Mouse (Mus musculus) thymus, adult 2 months (tissue): ENCODE data around the gene Repin1.

ENCODE experiments used
- CTCF ChIP-seq: fragments of 200-500 bp; IDR thresholded peaks from 2 replicates; pipeline ENCODE4 v1.5.1; 2012; ENCODE audit warnings: mild to moderate bottlenecking, control low read depth, low read length, moderate library complexity, borderline replicate concordance; ENCODE audit not compliant: control insufficient read depth, poor library complexity, insufficient read depth; ENCODE audit errors: extremely low read depth
- POLR2A ChIP-seq: fragments of 200-500 bp; IDR thresholded peaks from 2 replicates; pipeline ENCODE4 v1.6.1; 2012; ENCODE audit warnings: mild to moderate bottlenecking, low read length, control low read depth, moderate library complexity; ENCODE audit not compliant: control insufficient read depth, poor library complexity, insufficient read depth; ENCODE audit errors: extremely low read depth

DNA sequence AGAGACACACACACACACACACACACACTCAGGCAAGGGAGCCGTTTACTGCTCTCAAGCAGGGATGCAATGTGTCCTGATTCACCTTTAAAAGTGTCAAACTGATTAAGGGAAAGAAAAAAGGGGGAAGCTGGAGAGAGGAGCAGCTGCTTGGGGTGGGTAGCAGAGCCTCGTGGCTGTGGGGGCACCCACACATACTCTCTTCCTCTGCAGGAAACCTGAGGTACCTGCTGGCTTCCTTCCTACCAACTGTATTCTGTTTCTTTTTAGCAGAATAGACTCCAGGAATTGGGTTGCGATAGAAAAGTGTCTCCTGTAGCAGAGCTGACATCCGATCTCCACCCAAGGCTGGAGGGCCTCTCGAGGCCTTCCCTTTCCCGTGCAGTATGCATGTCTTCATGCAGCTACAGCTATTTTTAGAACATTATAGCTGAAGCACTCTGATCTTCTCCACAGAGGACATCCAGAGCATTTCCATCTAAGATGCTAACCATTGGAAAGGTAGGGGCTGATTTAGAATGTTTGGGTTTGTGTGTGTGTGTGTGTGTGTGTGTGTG is 4.4 kb upstream of the Repin1 start, which contains the start of gene Gm45021:
- TF ChIP-seq POLR2A = no peak
- no peak for TF ChIP-seq CTCF
